Mouse (Mus musculus) layer of hippocampus, adult 11-12 months (tissue): ENCODE results near the gene Gm5105.

Experiments
- DNase-seq: peaks from one replicate; pipeline ENCODE4 v3.0.0; 2022; ENCODE audit warnings: low spot score

Gene Gm5105

DNA sequence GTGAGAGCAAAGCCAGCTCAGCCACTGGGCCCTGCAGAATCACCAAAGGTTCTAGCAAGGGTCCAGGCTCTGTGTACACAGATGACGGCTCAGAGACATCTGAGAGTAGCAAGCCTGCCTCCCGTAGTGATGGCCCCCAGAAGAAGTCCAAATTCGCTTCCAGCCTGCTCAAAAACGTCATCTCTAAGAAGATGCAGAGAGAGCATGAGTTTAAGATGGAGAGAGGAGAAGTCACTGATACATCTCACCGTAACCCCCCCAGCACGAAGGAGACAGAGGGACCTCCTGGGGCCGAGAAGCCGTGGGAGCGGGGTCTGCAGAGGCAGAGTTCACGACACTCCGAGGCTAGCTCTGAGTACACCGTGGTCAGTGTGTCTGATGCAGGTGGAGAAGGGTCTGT, at the start of gene Gm5105:
Gm5105 (minus strand) TSS at position 101 of the 400 bp plus-strand sequence.
- DNase-seq, result no peak

- no peak for DNase-seq
These were observed 49.7 kb upstream of the Gm5105 start for GRCm38 (mm10) chr3:138116871-138117270.

GRCm38 (mm10) chr3:138114106-138114505, 46.9 kb upstream of the Gm5105 start:
- DNase-seq, result no peak

- no peak for DNase-seq
These were observed 44.0 kb upstream of the Gm5105 start for GRCm38 (mm10) chr3:138110910-138111782.

DNA sequence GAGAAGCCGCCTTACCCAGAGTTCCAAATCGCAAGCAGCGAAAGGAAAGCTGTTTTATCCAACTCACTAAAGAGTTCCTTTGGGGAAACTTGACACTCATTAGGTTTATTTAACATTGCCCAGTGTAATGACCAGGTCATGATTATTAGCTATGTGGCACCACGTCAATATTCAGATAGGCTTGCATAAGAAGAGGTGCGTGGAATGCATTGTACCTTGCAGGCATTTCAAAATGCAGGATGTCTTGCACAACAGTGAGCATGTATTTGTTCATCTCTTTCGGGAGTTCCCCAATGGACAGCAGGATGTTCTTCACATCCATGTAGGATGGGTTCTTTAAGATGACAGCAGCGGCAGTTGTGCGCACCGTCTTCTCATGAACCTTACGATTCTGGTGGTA, 39.7 kb upstream of the Gm5105 start:
- no peak for DNase-seq

- no peak for DNase-seq
These were observed 37.9 kb upstream of the Gm5105 start for GRCm38 (mm10) chr3:138105056-138105455.

- no peak for DNase-seq
These were observed 36.5 kb upstream of the Gm5105 start for GRCm38 (mm10) chr3:138103690-138104089.

DNA sequence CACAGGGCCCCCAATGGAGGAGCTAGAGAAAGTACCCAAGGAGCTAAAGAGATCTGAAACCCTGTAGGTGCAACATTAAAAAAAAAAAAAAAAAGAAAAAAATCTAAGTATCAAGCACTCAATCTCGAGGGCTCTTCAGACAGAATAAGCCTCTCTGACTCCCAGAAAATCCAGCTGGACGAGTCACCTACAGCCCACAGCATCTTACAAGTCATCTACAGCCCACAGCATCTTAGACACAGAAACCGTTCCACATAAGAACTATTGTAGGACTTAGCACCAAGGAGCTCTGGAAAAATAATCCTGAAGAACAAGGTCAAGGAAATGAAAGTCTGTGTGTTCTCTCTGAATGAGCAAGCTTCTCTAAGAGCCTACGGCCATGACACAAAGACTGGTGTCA, 34.7 kb upstream of the Gm5105 start:
- DNase-seq, result no peak

DNA sequence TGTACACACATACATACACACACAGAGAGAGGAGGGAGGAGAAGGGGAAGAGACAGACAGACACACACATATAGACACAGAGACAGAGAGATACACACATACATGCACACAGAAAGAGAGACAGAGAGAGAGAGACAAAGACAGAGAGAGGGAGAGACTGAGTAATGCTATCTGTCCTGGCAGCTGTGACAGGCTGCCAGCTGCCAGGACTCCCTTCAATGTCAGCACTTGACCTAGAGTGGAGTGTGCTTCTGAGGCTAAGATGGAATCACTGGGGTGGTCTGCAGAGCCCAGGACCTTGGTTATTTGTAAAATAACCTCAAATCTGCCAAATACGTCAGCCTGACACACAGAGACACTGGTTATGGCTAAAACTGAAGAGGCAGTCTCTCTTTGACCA, 30.5 kb upstream of the Gm5105 start:
- DNase-seq, result no peak

DNA sequence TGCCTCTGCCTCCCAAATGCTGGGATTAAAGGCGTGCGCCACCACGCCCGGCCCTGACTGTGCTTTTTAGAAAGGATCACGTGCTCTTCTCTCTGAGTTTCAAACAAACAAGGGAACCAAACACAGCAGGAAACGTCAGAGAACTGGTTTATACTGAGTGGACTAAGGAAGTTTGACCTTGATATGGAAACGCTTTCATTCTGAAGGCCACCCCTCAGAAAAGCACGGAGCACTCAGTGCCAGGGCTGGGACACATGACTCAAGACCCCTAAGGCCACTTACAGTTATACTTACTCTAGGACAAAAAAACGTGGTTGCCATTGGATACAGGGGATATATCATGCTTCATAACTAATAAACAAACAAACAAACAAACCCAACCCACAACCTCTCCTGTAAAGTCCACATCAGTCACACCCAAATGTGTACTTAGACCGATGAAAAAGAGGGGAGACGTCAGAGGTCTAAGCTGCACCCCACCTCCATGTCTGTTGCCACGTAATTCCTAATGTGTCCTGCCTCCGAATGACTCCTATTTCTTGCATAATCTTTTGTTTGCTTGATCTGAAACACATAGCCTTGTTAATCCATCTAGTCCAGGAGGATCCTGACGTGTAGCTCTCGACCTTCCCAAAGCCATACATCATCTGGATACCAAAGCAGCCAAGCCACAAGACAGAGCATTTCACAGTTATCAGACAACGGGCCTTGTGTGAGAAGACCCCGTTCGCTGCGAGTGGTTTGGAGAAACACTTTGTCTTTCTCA, 29.3 kb upstream of the Gm5105 start:
- no peak for DNase-seq

DNA sequence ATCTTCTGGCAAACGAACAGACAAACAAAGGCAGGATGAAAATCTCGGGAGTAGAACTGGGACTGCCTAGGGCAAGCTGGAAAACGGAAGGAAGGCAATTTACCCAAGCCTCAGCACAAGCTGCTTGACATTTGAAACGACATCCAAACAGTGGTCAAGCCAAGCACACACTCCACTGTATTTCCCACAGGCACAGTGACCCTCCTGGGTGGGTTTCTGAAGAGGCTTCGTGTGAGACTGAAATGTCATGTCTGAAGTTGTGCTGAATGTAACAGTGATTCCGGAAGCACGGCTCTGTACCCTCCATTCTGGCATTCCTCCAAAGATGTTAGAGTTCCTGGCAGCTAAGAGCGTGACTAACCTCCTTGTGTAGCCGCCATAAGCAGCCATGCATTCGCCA, 28.5 kb upstream of the Gm5105 start:
- no peak for DNase-seq

DNA sequence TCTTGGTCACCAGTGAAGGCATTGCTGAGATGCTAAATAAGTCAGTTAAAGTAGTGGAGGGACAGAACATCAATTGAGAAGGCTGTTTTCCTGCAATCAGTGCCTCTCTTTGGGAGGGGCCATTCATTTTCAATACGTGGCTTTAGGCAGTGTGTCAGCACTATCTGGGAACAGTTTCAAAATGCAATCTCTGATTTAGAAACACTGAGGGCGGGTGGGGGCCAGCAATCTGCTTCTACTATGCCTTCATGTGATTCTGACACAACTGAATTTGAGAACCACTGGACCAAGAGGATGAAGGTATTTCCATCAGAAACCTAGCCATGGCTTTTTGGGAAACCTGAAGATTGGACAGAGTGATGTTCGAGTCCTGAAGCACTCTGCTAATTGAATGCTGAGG, 28.1 kb upstream of the Gm5105 start:
- peak; percentile 72 for DNase-seq

DNA sequence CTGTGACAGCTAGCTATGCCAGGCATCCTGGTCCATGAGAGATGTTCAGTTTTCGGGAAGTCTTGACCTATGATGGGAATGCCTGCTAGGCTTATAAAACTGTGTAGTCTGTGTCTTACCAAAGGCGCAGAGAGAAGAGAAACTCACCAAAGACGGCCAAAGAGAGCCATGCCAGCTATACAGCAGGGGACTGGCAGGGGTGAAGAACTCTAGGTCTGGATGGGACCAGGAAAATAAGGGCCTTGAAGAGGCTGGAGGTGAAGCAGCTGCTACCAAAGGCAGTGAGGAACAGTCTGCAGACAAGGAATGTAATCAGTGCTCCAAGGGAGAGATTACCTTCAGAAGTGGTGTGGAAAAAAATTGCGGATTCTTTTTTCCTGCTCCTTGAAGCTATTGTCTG, 16.7 kb upstream of the Gm5105 start:
- no peak for DNase-seq

DNA sequence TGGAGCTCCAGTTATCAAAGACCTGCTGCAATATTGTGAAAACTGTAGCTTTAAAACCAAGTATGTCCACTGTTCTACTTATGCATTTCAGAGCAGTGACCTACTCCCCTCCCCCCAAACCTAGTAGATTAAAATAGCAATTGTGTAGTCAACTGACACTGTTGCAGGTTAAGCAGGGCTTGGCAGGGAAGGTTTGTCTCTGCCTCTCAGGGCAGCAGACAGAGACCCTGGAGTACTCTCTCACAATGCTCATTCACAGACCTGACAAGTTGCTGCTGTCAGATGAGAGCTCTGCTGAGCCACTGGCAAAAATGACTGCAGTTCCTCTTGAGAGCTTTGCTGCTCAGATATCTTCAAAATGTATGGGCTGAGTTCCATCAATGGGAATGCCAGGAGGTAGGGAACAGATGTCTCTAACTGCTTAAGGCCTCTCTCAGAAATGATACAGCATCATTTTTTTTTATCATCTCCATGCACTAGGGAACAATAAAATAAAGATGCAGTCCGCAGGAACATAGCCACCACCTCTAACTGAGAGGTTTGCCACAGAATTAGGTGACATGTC, 16.0 kb upstream of the Gm5105 start:
- DNase-seq, result no peak

DNA sequence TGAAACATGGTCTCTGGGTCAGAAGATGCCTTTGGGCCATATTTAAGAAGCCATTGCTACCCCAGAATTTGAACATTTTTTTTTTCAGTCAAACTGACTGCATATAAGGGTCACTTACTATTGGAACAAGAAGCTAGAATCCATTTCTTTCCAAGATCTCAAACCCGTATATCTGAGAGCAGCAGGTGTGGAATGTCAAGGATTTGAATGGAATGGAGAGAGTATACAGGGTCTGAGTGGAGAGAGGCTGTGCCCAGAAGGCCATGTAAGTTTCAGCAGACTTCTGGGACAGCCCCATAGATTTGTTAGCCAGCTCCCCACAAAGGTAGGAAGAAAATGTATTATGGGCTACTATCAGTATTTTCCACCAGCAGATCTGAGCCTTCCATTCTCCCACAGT, 11.5 kb upstream of the Gm5105 start:
- DNase-seq, result no peak

GRCm38 (mm10) chr3:138077476-138078340, 10.5 kb upstream of the Gm5105 start:
- DNase-seq, result no peak

GRCm38 (mm10) chr3:138075209-138075608, 8.0 kb upstream of the Gm5105 start:
- DNase-seq, result no peak

GRCm38 (mm10) chr3:138074214-138074613, 7.0 kb upstream of the Gm5105 start:
- DNase-seq, result no peak

DNA sequence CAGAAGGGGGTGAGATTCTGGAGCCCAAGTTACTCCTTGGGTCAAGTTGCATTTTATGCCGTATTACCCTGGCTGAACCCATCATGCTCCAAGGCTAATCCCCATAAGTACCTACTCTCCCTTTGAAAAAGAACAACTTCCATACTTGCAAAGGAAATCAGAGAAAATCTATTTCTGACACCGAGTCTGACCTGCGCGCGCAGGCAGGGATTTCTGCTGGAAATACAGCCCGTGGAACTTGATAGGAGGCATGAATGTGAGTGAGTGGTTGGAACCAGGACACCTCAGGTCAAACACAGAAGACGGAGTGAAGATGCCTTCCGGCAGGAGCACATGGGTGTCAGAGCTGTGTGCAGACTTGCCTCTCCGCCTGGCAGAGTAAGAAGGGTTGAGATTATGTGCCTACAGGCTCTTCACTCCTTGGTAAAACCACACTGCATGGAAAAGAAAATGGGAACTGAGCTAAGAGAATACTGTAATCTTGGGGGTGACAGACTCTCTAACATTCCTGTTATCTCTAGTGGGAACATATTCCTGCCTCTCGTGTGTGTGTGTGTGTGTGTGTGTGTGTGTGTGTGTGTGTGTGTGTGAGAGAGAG, 4.4 kb upstream of the Gm5105 start:
- DNase-seq, result no peak

GRCm38 (mm10) chr3:138071004-138071403, 3.8 kb upstream of the Gm5105 start:
- no peak for DNase-seq

DNA sequence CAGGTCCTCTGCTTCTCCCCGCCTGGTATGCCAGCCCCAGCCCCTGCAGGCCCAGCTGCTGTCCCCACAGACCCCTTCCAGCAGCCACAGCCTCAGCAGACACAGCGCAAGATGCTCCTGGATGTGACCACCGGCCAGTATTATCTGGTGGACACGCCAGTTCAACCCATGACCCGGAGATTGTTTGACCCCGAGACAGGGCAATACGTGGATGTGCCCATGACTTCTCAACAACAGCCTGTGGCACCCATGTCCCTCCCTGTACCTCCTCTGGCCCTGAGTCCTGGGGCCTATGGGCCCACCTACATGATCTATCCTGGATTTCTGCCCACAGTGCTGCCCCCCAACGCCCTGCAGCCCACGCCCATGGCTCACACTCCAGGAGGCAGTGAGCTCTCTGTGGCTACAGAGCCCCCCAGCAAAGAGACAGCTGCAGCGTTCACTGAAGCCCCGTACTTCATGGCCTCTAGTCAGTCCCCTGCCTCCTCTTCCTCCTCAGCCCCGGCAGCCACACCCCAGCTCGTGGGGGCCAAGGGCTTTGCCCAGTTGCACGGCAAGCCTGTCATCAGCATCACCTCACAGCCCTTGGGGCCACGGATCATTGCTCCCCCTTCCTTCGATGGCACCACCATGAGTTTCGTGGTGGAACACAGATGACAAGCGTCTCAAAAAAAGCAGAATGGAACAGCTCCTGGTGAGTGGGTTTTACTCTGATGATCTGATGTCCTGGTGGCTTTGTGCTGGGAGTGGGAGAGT, 2.7 kb upstream of the Gm5105 start:
- no peak for DNase-seq
